Mouse (Mus musculus) kidney, adult 11 months (tissue): ENCODE results near the gene Tnpo3.
"Not testable (repeated sequence)": the region's sequence is repeated elsewhere in the genome, so short reads cannot be mapped to it uniquely, and the experiment has no call there.

ENCODE experiments used
- DNase-seq: peaks from one replicate; pipeline ENCODE4 v3.0.0; 2022

The Tnpo3 gene

GRCm38 (mm10) chr6:29620176-29620575, 10.5 kb upstream of the Tnpo3 start:
- DNase-seq, result peak; percentile 38

DNA sequence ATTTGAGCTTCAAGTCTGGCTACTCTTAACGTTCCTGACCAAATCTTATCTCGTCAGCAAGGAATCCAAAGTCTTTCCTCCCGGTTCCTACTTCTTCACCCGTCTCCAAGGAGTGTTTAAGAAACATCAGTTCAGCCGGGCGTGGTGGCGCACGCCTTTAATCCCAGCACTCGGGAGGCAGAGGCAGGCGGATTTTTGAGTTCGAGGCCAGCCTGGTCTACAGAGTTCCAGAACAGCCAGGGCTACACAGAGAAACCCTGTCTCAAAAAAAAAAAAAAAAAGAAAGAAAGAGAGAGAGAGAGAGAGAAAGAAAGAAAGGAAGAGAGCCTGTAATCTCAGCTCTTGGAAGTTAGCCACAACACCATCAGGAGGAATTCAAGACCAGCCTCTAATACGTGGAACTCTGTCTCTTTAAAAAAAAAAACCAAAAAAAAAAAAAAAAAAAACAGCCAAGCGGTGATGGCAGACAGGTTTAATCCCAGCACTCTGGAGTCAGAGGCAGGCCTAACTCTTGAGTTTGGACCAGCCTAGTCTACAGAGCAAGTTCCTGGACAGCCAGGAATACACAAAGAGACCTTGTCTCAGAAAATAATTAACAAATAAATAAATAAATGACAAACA, 443 bp upstream of the Tnpo3 start:
- DNase-seq, result not testable (repeated sequence)

DNA sequence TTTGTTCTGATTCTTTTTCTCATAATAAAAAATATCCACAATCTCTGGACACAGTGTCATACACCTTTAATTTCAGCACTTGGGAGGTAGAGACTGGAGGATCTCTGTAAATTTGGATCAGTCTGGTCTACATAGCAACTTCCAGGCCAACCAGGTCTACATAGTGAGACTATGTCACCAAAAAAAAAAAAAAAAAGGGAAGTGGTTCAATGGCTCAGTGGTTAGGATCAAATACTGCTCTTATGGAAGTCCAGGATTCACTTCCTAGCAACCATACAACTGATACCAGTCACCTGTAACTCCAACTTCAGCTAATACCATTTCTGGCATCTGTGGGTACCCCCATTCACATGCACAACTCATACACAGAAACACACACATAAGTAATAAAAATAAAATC, 9.5 kb downstream of the Tnpo3 start:
- no peak for DNase-seq

DNA sequence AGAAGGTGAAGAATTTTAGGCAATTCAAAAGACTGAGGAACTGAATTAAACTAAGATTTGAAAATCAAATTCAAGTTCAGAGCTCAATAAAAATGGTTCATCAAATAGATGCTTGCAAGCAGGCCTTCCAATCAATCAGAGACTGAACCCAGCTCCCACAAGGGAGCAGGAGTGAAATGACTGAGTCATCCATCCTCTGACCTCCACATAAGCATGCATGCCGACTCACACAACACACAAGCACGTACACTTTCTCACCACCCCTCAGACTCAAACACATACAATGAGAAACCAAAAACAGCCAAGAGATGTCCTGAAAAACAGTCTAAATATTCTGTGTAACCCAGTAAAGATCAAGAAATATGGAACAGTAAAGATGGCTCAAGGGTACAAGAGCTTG, 14.0 kb downstream of the Tnpo3 start:
- DNase-seq, result no peak

GRCm38 (mm10) chr6:29581202-29581601, 28.5 kb downstream of the Tnpo3 start:
- no peak for DNase-seq

DNA sequence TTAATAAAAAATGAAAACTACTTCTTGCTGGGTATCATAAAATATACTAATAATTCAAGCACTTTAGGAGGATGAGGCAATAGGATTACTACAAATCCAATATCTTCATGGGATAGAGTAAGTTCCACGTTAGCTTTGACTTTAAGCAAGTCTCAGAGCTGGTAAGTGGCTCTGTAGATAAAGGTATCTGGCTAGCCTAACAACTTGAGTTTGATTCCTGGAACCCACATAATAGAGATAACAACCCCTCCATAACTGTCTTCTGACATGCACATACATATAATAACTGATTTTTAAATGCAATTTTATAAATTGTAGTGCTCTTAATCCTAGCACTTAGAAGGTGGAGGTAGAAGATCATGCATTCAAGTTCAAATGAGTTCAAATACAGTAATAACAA, 28.9 kb downstream of the Tnpo3 start:
- DNase-seq, result no peak

DNA sequence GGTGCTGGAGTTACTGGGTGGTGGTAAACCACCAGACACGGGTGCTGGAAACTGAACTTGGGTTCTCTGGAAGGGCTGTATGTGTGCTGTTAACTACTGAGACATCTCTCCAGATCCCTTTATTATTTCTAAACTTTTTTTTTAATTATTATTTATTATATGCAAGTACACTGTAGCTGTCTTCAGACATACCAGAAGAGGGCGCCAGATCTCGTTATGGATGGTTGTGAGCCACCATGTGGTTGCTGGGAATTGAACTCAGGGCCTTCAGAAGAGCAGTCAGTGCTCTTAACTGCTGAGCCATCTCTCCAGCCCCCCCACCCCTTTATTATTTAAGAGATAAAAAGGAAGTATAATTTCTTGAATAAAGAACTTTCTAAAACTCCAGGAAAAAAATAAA, 33.3 kb downstream of the Tnpo3 start:
- DNase-seq, result not testable (repeated sequence)

GRCm38 (mm10) chr6:29557112-29557511, 52.6 kb downstream of the Tnpo3 start:
- no peak for DNase-seq

- no peak for DNase-seq
These were observed 57.2 kb downstream of the Tnpo3 start for GRCm38 (mm10) chr6:29552526-29552925.

DNA sequence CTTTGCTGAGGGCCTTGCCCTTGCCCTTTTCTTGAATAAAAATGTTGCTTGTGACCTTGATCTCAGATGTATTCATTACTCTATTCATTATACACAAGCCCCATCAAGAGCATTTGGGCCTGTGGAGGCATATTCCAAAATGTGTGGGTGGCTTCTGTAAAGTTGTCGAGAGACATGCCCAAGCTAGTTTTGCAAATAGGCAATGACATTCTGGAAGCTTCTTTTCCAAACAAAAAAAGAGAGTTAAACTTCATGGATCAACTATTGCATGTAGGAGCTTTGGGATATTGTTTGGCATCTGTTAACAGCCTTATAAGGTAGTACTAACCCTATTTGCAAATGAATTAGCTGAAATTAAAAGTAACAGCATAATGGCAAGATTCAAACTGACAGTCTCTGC, 61.6 kb downstream of the Tnpo3 start:
- no peak for DNase-seq

GRCm38 (mm10) chr6:29547582-29547981, 62.1 kb downstream of the Tnpo3 start:
- DNase-seq, result no peak

DNA sequence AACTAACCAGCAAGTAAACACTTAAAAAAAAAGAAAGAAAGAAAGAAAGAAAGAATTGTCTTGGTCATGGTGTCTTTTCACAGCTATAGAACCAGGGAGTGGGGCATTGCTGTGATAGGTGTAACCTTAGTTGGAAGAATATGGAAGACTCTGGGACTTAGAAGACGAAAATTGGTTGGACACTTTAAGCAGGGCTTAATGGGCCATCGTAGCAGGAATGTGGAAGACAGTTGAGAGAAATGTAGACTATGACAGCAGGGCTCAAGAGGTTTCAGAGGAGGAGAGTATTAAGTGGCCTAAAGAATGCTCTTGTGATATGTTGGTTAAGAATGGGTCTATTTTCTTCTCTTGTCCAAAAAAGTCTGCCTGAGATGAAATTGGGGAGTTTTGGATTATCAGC, 64.1 kb downstream of the Tnpo3 start:
- DNase-seq, result no peak

- DNase-seq, result no peak
These were observed 68.7 kb downstream of the Tnpo3 start for GRCm38 (mm10) chr6:29540956-29541355.

- DNase-seq, result no peak
These were observed 69.5 kb downstream of the Tnpo3 start for GRCm38 (mm10) chr6:29540223-29540622.

GRCm38 (mm10) chr6:29539502-29539901, 70.2 kb downstream of the Tnpo3 start:
- no peak for DNase-seq

GRCm38 (mm10) chr6:29537221-29537620, 72.5 kb downstream of the Tnpo3 start:
- DNase-seq, result no peak

- no peak for DNase-seq
These were observed 73.0 kb downstream of the Tnpo3 start for GRCm38 (mm10) chr6:29536651-29537193.

DNA sequence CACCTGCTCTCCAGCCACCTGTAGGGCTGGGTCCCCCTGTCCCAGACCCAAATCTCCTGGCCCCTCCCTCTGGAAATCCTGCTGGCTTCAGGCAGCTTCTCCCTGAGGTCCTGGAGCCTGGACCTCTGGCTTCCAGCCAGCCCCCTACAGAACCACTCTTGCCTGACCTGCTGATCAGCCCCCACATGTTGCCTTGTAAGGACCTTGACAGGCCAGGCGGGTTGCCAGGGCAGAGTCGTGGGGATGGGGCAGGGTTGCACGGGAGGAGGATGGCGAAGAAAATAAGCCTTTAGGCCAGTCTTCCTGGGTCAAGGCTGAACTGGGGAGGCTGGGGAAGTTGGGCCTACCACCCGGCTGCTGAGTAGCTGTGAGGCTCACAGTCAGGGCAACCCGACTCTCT, 74.4 kb downstream of the Tnpo3 start:
- DNase-seq, result peak; percentile 62

- DNase-seq, result no peak
These were observed 79.6 kb downstream of the Tnpo3 start for GRCm38 (mm10) chr6:29530050-29530449.

GRCm38 (mm10) chr6:29529444-29529820, 80.3 kb downstream of the Tnpo3 start:
- no peak for DNase-seq

GRCm38 (mm10) chr6:29528561-29529443, 80.9 kb downstream of the Tnpo3 start:
- no peak for DNase-seq

DNA sequence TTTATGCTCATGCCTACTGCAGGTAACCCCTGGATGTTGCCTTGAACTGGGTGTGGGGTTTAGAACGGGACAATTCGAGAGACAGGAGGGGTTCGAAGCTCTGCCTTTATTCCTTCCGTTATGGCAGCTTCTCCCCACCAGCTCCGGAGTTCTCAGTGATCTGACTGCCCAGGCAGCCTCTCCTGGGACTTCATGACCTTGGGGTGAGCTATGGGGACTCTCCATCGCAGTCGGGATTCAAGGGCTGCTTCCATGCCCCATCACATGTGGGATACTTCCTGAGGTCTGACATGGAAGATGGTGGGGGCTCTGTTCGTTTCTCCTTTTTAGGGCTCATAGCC, 81.6 kb downstream of the Tnpo3 start:
- no peak for DNase-seq

- no peak for DNase-seq
These were observed 82.1 kb downstream of the Tnpo3 start for GRCm38 (mm10) chr6:29527361-29528164.
